Mouse (Mus musculus) layer of hippocampus, postnatal 10 days (tissue): ENCODE measurements at regions not wholly inside any gene's neighbourhood (a gene's known extent, or its start where the extent isn't known, plus 50 kb on each side); places are given as distances from the start of the nearest gene placed in this dataset.

Experiments used
- DNase-seq, 2 experiments: peaks; one replicate each; pipeline ENCODE4 v3.0.0; 2021; ENCODE audit warnings: low spot score in 2 of 2

GRCm38 (mm10) chr7:71214500-71215055 is 136.7 kb downstream of the Gm10295 start:
- DNase-seq = no peak

GRCm38 (mm10) chr7:71193131-71193530 is 158.2 kb downstream of the Gm10295 start:
- DNase-seq = peak; percentile 7 to 22

- no peak for DNase-seq
Observed at GRCm38 (mm10) chr7:71190161-71190711, 161.0 kb downstream of the Gm10295 start.

GRCm38 (mm10) chr7:71189757-71190156 is 161.5 kb downstream of the Gm10295 start:
- no peak for DNase-seq

GRCm38 (mm10) chr7:71188119-71188518 is 163.2 kb downstream of the Gm10295 start:
- no peak for DNase-seq

- DNase-seq = no peak
Observed at GRCm38 (mm10) chr7:71174871-71175270, 176.4 kb downstream of the Gm10295 start.

GRCm38 (mm10) chr7:71139068-71139467 is 212.2 kb downstream of the Gm10295 start:
- no peak for DNase-seq

- DNase-seq = no peak
Observed at GRCm38 (mm10) chr7:71129981-71130380, 221.3 kb downstream of the Gm10295 start.

- no peak for DNase-seq
Observed at GRCm38 (mm10) chr7:71128928-71129327, 222.4 kb downstream of the Gm10295 start.

- no peak for DNase-seq
Observed at GRCm38 (mm10) chr7:71121453-71121852, 229.8 kb downstream of the Gm10295 start.

GRCm38 (mm10) chr7:71120975-71121374 is 230.3 kb downstream of the Gm10295 start:
- no peak for DNase-seq

- no peak for DNase-seq
Observed at GRCm38 (mm10) chr7:71119987-71120386, 231.3 kb downstream of the Gm10295 start.

GRCm38 (mm10) chr7:71107101-71107500 is 244.2 kb downstream of the Gm10295 start:
- no peak for DNase-seq

- peak in 1 of 2 experiments; percentile 13 for DNase-seq
Observed at GRCm38 (mm10) chr7:71100266-71100665, 251.0 kb downstream of the Gm10295 start.

- no peak for DNase-seq
Observed at GRCm38 (mm10) chr7:71098276-71098675, 253.0 kb downstream of the Gm10295 start.

GRCm38 (mm10) chr7:71093301-71093939 is 257.9 kb downstream of the Gm10295 start:
- DNase-seq = no peak

- no peak for DNase-seq
Observed at GRCm38 (mm10) chr7:71092825-71093224, 258.5 kb downstream of the Gm10295 start.

- DNase-seq = no peak
Observed at GRCm38 (mm10) chr7:71092301-71092700, 259.0 kb downstream of the Gm10295 start.

- DNase-seq = no peak
Observed at GRCm38 (mm10) chr7:71064446-71065391, 286.6 kb downstream of the Gm10295 start.

GRCm38 (mm10) chr7:71050825-71051224 is 300.5 kb downstream of the Gm10295 start:
- no peak for DNase-seq

- no peak for DNase-seq
Observed at GRCm38 (mm10) chr7:71047201-71047600, 304.1 kb downstream of the Gm10295 start.

- no peak for DNase-seq
Observed at GRCm38 (mm10) chr7:71046596-71046995, 304.7 kb downstream of the Gm10295 start.
